Comparison of ENCODE assay signal across 12 mouse cellular contexts in genomic region chr6:50986270-50986924, GRCm38 (mm10).
DNase-seq lines count a peak whose midpoint lies in the region; ATAC-seq and TF ChIP-seq lines count a peak whose summit lies in the region.
"Had no signal": no experiment of that assay in that cellular context is flagged by ENCODE, and none has a peak within 500 bp of the region (broad histone marks: within the 10 kb centered on the region; RNA-seq: fewer than 3 reads in every experiment).

No protein-coding gene starts in this region.

- TF ChIP-seq CTCF in stomach, postnatal 0 days (IDR thresholded peaks at IDR 0.05; ENCODE audit: low read depth) = no peak

- ATAC-seq in hindbrain, embryonic 13.5 days (ENCODE audit: low FRiP score) = no peak
- no peak for ATAC-seq in stomach, embryonic 14.5 days (ENCODE audit: insufficient number of reproducible peaks, insufficient read depth, low FRiP score, low read depth)
- ATAC-seq in stomach, postnatal 0 days (ENCODE audit: low FRiP score, low TSS enrichment) = no peak
- no peak for ATAC-seq in intestine, embryonic 16.5 days
- no peak for ATAC-seq in stomach, embryonic 16.5 days (ENCODE audit: insufficient read depth, low FRiP score)

- H3K9me3 ChIP-seq in hindbrain, embryonic 10.5 days = no peaks in the 10 kb centered on the region
- no peaks in the 10 kb centered on the region for H3K9me3 ChIP-seq in hindbrain, embryonic 13.5 days
- no peaks in the 10 kb centered on the region for H3K9me3 ChIP-seq in stomach, embryonic 14.5 days (ENCODE audit: control insufficient read depth, low read depth, low read length)
- H3K9me3 ChIP-seq in stomach, postnatal 0 days (ENCODE audit: control insufficient read depth, low read length) = no peaks in the 10 kb centered on the region
- no peaks in the 10 kb centered on the region for H3K9me3 ChIP-seq in intestine, embryonic 16.5 days (ENCODE audit: control insufficient read depth, low read length)
- no peaks in the 10 kb centered on the region for H3K9me3 ChIP-seq in stomach, embryonic 16.5 days (replicated peaks; ENCODE audit: control insufficient read depth, low read length)
- H3K9me3 ChIP-seq: megakaryocyte, embryonic 14.5 days had no signal

- TF ChIP-seq EP300 in stomach, postnatal 0 days (optimal IDR thresholded peaks at IDR 0.05) = no peak

- no peak overlapping the region for H3K9ac ChIP-seq in hindbrain, embryonic 13.5 days
- no peak overlapping the region for H3K9ac ChIP-seq in stomach, embryonic 14.5 days (replicated peaks; ENCODE audit: low read depth, low read length)
- H3K9ac ChIP-seq in stomach, postnatal 0 days (ENCODE audit: low read length) = no peak overlapping the region
- no peak overlapping the region for H3K9ac ChIP-seq in intestine, embryonic 16.5 days (ENCODE audit: low read depth, low read length)
- H3K9ac ChIP-seq in stomach, embryonic 16.5 days (ENCODE audit: low read length) = no peak overlapping the region
- H3K9ac ChIP-seq: liver, embryonic 14.5 days had no signal

- H3K27me3 ChIP-seq in hindbrain, embryonic 10.5 days (ENCODE audit: insufficient read depth, poor library complexity, severe bottlenecking) = no peaks in the 10 kb centered on the region
- no peaks in the 10 kb centered on the region for H3K27me3 ChIP-seq in hindbrain, embryonic 13.5 days
- no peaks in the 10 kb centered on the region for H3K27me3 ChIP-seq in stomach, embryonic 14.5 days (ENCODE audit: control insufficient read depth, insufficient read depth, low read length)
- H3K27me3 ChIP-seq in stomach, postnatal 0 days (ENCODE audit: control insufficient read depth, insufficient read depth, low read length) = no peaks in the 10 kb centered on the region
- H3K27me3 ChIP-seq in intestine, embryonic 16.5 days (replicated peaks; ENCODE audit: control insufficient read depth, insufficient read depth, low read length) = no peaks in the 10 kb centered on the region
- no peaks in the 10 kb centered on the region for H3K27me3 ChIP-seq in stomach, embryonic 16.5 days (ENCODE audit: control insufficient read depth, insufficient read depth, low read length)

- no peak overlapping the region for H3K4me2 ChIP-seq in hindbrain, embryonic 13.5 days
- no peak overlapping the region for H3K4me2 ChIP-seq in stomach, embryonic 14.5 days (replicated peaks; ENCODE audit: low read depth, low read length)
- H3K4me2 ChIP-seq in stomach, postnatal 0 days (replicated peaks; ENCODE audit: low read depth) = no peak overlapping the region
- no peak overlapping the region for H3K4me2 ChIP-seq in intestine, embryonic 16.5 days (ENCODE audit: low read depth, low read length)
- no peak overlapping the region for H3K4me2 ChIP-seq in stomach, embryonic 16.5 days (ENCODE audit: low read depth, low read length)

- H3K4me1 ChIP-seq in hindbrain, embryonic 10.5 days (replicated peaks) = peaks cover 49% of the 10 kb centered on the region
- H3K4me1 ChIP-seq in hindbrain, embryonic 13.5 days (replicated peaks) = peaks cover 44% of the 10 kb centered on the region
- peaks cover 39% of the 10 kb centered on the region for H3K4me1 ChIP-seq in stomach, embryonic 14.5 days (ENCODE audit: control insufficient read depth, insufficient read depth, low read length)
- no peaks in the 10 kb centered on the region; the same call in 1 of the 2 replicates for H3K4me1 ChIP-seq in stomach, postnatal 0 days (replicated peaks; ENCODE audit: control insufficient read depth, insufficient read depth)
- peaks cover 23% of the 10 kb centered on the region for H3K4me1 ChIP-seq in intestine, embryonic 16.5 days (ENCODE audit: control insufficient read depth, insufficient read depth, low read length)
- peaks cover 28% of the 10 kb centered on the region for H3K4me1 ChIP-seq in stomach, embryonic 16.5 days (ENCODE audit: control insufficient read depth, insufficient read depth, low read length)
- H3K4me1 ChIP-seq: megakaryocyte, embryonic 14.5 days had no signal

- no peak for DNase-seq in hindbrain, embryonic 10.5 days (ENCODE audit: low spot score)
- DNase-seq in stomach, postnatal 0 days (ENCODE audit: low spot score) = no peak
- no peak for DNase-seq in frontal cortex, postnatal 14 days (ENCODE audit: low spot score in 2 of 2)
- no peak for DNase-seq in left cerebral cortex, adult 18-20 months (ENCODE audit: low spot score in 2 of 2)
- DNase-seq: heart, postnatal 10 days had no signal

- no peaks in the 10 kb centered on the region for H3K36me3 ChIP-seq in hindbrain, embryonic 10.5 days
- no peaks in the 10 kb centered on the region for H3K36me3 ChIP-seq in hindbrain, embryonic 13.5 days
- no peaks in the 10 kb centered on the region for H3K36me3 ChIP-seq in stomach, embryonic 14.5 days (ENCODE audit: control insufficient read depth, insufficient read depth, low read length)
- H3K36me3 ChIP-seq in stomach, postnatal 0 days (ENCODE audit: control insufficient read depth, insufficient read depth, low read length) = no peaks in the 10 kb centered on the region
- H3K36me3 ChIP-seq in intestine, embryonic 16.5 days (ENCODE audit: control insufficient read depth, insufficient read depth, low read length) = no peaks in the 10 kb centered on the region
- H3K36me3 ChIP-seq in stomach, embryonic 16.5 days (ENCODE audit: control insufficient read depth, insufficient read depth, low read length) = no peaks in the 10 kb centered on the region

- H3K27ac ChIP-seq in hindbrain, embryonic 10.5 days = peak overlapping the region; percentile 70
- H3K27ac ChIP-seq in hindbrain, embryonic 13.5 days = no peak overlapping the region
- H3K27ac ChIP-seq in stomach, embryonic 14.5 days (ENCODE audit: low read length) = peak overlapping the region; percentile 56; the same call in 1 of the 2 replicates
- H3K27ac ChIP-seq in stomach, postnatal 0 days (replicated peaks) = no peak overlapping the region
- peak overlapping the region; percentile 24; the same call in 1 of the 2 replicates for H3K27ac ChIP-seq in intestine, embryonic 16.5 days (ENCODE audit: low read length)
- peak overlapping the region; percentile 70 for H3K27ac ChIP-seq in stomach, embryonic 16.5 days (ENCODE audit: low read length)
- H3K27ac ChIP-seq: layer of hippocampus, adult 2 months; liver, embryonic 14.5 days had no signal

- WGBS in hindbrain, embryonic 10.5 days = 76% methylated on average over 9 of the region's 9 CpGs
- WGBS in hindbrain, embryonic 13.5 days = 76% methylated on average over 9 of the region's 9 CpGs
- 71% methylated on average over 9 of the region's 9 CpGs for WGBS in stomach, embryonic 14.5 days
- 66% methylated on average over 9 of the region's 9 CpGs for WGBS in stomach, postnatal 0 days
- WGBS in intestine, embryonic 16.5 days = 77% methylated on average over 9 of the region's 9 CpGs
- WGBS in stomach, embryonic 16.5 days = 67% methylated on average over 9 of the region's 9 CpGs

- no peak overlapping the region for H3K4me3 ChIP-seq in hindbrain, embryonic 10.5 days
- H3K4me3 ChIP-seq in hindbrain, embryonic 13.5 days = no peak overlapping the region
- H3K4me3 ChIP-seq in stomach, embryonic 14.5 days (ENCODE audit: low read depth, low read length) = no peak overlapping the region
- H3K4me3 ChIP-seq in stomach, postnatal 0 days (ENCODE audit: low read depth, low read length) = no peak overlapping the region
- no peak overlapping the region for H3K4me3 ChIP-seq in intestine, embryonic 16.5 days (ENCODE audit: low read length)
- H3K4me3 ChIP-seq in stomach, embryonic 16.5 days (replicated peaks; ENCODE audit: low read length) = no peak overlapping the region
- H3K4me3 ChIP-seq: layer of hippocampus, adult 2 months; megakaryocyte, embryonic 14.5 days had no signal

Comparison
In these comparisons a context has a peak if more than half of its experiments do, and no peak if none do; other contexts are left out.
1. H3K27ac ChIP-seq: peak in hindbrain, embryonic 10.5 days (single experiment), stomach, embryonic 14.5 days (single experiment), intestine, embryonic 16.5 days (single experiment) and stomach, embryonic 16.5 days (single experiment); none in hindbrain, embryonic 13.5 days (single experiment) and stomach, postnatal 0 days (single experiment).